Mouse (Mus musculus) spleen, postnatal 4 days (tissue): ENCODE results near the gene Cfap99.

Experiments used
- DNase-seq, 2 experiments: peaks; one replicate each; pipeline ENCODE4 v3.0.0; 2022; ENCODE audit warnings: low spot score in 2 of 2

The Cfap99 gene

DNA sequence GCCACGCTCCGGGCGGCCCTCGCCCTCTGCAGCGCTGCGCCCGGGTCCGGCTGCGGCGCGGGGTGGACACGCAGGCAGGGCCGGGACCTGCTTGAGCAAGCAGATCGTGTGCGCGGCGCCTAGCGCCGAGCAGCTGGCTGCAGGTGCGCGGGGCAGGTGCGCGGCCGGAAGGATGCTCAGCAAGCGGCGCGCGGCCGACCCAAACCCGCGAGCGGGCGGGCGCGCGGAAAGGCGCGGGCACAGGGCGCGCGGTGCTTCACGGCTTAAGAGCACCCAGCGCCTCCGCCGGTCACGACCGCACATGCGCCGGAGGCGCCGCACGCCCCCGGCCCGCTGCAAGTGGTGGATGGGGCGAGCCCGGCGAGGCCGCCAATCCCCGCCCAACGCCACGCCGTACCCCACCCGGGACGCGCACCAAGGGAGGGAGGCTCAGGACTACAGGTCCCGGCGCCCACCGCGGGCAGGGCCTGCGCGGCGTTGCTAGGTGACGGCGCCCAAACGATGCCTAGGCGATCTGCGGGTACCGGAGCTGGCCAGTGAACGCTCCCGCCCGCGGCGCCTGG, at the start of gene Cfap99, which contains the start of gene Zfyve28:
Gene Cfap99, plus strand, starts transcription at position 447 of the 563 bp plus-strand sequence.
Gene Zfyve28, minus strand, starts transcription at position 296 of the 563 bp plus-strand sequence.
- peak; percentile 21 to 67 for DNase-seq

DNA sequence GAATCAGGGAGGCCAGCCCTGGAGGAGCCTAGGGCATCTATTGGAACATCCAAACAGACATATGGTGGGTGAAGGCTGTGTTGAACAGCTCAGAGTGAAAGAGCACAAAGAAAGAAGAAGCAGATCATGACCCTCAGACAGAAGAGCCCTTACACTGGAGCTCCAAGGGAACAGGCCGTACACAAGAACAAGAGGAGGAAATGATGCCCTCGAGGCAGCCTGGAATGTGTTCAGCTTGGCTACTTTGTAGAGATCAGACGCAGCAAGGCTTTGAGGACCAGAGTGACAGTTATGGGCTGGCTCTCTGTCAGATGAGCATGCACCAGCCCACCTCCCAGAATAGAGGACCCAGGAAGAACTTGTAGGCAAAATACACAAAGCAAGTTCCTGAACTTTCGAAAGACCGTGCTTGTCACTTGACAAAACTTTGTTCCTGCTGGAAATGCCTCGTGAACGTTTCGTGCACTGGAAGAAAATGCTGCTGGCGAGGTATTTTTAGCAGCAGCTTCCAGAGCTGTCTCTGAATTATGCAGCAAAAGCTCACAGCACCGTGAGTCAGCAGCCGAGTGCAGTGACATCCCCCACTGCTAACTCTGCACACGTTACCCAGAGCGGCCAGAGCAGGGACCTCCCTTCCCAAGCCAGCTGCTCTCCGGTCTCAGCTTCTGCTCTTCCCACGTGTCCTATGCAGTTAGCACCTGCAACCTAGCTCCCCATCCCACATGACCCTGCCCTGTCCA, 46.0 kb upstream of the Cfap99 start:
- DNase-seq, result peak in 1 of 2 experiments; percentile 51

DNA sequence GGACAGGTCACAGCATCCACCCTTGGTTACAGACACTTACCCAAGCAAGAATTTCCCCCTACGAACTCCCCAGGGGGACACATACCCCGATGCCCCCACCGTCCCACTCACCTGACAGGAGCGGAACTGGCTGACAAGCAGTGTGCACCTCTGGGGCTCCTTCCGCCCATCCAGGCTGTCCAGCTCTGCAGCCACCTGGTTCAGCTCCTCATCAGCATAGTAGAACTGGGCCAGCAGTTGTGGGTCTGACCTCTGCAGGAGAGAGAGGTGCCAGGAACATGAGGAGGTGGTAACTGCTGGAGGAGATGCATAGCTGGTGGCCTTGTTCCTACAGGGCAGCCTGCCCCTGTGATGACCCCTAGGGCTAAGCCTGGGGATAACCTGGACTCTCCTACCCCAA, 45.3 kb upstream of the Cfap99 start:
- DNase-seq, result peak in 1 of 2 experiments; percentile 51

DNA sequence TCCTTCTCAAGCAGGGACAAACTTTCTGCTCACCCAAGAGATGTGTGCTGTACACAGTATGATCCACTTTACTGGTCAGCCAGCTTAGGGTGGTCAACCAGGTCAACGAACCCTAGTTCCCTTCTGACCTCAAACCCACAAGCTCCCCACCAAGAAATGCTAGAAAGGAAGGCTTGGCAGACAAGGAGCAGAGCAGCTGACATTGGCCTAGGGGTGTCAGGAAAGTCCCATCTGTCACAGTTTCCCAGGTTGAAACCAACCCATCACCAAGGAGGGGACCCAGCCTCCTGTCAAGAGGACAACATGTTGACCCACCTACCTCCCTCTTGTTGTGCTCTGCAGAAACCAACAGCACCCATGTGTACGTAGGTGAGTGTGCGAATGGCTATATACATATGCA, 42.0 kb upstream of the Cfap99 start:
- DNase-seq, result no peak

DNA sequence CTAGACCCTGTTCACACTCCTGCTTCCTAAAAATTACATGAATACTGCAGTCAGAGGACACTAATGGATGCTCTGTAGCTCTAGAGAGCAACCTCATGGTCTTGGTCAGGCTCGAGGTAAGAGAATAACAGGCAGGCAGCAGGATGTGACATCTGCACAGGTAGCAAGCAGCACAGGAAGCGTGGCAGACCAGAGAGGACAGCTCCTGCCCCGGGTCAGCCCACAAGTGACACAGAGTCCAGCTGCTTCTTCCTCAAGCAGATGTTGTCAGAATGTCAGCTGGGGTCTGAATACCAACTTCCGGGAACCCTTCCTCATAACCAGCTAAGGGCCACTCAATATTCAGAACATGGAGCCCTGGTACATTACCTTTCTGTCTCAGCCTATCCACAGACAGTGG, 39.3 kb upstream of the Cfap99 start:
- peak in 1 of 2 experiments; percentile 58 for DNase-seq

DNA sequence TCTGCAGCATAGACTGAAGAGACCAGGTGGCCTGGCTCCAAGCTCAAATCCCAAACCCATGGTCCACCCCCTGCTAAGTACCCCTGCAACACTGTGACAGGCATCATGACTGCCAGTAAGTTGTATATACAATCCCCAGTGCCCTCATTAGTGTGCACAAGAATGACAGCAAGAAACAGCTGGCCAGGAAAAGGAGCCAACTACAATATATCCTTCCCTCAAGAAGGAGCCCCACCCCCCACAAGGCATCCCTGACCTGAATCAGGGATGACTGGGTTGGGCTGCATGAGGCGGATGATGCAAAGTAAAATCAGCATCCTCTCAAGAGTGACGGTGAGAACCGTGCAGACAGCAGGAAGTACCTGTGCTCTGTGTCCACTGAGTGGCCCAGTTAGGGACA, 38.3 kb upstream of the Cfap99 start:
- DNase-seq, result no peak

DNA sequence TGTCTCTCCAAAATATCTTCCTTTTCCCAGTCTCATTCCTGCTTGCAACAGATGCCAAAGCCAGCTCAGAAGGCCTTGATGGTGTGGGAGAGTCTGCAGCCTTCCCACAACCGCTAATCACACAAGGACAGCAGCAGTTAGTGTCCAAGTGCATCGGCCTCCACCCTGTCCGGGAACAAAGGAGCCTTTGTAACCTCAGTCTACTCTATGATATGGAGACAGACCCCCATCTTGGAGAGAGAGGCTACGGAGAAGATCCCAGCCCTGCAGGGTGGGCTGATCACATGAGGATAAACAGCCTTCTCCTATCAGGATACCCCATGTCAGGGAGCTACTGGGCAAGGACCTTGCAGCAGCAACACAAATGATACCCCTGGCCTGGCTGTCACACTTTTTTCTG, 36.6 kb upstream of the Cfap99 start:
- DNase-seq, result no peak

DNA sequence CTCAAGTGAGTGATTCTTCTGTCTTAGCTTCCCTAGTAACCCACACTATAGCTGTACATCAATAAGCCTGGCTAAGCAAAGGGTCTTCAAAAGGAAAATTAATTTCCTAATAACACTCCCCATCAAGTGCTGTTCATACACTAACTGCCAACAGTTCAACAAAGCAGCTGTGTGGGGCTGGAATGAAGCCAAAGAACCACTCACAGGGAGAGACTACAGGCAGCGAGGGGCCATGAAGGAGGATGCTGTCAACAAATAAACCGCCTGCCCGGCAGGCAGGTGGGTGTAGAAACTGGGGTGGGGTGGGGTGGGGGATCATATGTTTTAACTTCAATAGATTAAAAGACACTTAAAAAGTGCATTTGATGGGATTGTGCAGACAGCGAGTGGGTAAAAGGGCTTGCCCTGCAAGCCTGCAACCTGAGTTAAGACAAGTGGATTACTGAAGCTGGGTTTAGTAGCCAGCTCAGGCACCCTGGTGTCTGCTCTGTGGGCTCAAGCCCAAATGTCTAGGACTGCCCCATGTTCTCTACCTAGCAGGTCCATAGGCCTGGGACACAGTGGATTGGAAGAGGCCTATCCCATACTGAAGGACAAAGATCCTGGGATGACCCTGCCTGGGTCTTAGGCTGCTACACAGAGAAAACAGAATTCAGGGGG, 36.0 kb upstream of the Cfap99 start:
- no peak for DNase-seq

DNA sequence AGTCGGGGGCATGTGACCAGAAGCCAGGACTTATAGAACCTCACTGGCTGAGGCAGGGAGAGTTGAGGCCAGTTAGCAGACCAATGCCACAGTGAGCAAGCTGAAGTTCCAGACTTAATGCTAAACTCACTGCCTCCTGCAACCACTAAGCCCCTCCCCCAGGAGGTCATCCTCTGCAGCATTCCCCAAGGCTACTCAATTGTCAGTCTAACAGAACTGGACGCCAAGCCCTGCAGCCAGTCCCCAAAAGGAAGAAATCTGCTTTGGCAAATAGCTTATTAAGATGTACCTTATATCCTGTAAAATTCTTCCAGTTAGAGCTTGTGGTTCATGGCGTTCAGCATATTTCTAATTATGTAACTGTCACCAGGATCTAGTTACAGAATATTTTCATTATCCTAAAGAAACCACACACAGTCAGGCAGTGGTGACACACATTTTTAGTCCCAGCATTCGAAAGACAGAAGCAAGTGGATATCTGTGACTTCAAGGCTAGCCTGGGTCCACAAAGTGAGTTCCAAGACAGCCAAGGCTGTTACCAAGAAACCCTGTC, 35.4 kb upstream of the Cfap99 start:
- peak in 1 of 2 experiments; percentile 51 for DNase-seq

DNA sequence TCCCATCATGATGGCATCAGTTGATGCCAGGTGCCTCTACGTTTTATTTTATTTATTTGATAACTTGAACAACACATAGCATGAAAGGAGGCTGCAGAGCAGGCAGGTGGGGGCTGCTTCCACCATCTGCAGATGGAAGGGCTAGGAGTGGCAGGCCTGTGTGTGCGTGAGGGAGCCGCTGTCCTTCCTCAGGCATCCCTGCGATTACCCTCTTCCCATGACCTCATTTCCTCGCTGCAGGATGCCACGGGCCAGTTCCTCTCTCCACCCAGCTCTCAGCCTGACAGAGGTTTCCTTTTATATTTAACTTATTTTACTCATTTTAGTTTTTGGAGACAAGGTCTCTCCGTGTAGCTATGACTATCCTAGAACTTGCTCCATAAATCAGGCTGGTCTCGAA, 34.1 kb upstream of the Cfap99 start:
- no peak for DNase-seq

DNA sequence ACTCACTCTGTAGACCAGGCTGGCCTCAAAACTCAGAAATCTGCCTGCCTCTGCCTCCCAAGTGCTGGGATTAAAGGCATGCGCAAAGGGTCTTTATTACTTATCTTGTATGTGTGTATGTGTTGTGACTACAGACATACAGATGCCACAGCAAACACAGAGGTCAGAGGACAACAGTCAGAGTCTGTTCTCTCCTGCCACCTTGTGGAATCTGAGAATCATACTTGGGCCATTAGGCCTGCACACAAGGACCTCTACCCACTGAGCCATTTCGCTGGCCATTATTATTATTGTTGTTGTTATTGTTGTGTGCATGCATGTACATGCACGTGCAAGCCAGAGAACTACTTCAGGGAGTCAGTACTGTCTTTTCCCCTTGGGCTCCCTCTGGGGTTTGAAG, 33.2 kb upstream of the Cfap99 start:
- no peak for DNase-seq

DNA sequence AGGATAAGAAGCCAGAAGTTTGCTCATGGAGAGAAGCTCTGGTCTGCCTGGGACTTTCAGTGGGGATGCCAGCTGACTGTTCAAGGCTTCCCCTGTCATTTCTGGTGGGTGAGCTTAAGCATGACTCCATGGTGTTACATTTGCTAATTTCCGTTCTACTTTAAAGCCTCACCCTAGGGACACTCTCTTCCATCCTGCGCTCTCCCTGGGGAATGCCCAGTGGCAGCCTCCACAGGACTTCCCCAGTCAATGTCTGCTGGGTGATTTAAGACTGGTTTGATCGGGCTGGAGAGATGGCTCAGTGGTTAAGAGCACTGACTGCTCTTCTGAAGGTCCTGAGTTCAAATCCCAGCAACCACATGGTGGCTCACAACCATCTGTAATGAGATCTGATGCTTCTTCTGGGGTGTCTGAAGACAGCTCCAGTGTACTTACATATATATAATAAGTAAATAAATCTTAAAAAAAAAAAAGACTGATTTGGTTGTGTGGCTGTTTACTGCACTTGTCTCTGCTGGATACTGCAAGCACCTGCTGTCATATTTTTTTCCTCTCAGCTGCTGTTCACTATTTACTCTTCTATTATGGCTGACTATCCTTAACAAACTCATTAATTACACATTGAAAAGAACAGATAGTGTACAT, 29.1 kb upstream of the Cfap99 start:
- DNase-seq, result no peak

DNA sequence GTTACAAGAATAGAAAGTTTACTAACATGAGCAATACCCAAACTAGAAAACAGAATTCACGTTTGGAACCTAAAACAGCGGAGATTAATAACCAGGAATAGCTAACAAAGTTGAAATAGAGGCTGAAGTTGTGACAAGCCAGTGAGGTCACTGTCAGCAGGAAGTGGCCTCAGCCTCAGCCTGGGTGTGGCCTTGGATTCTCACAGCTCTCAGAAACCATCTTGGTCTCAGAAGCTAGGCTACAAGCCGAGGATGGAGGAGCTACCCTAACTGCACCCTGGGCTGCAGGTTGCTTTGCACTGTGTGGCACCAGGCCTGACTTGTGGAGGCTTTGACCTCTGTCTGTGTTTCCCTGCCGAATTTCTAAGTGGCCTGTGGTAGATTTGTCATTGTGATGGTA, 22.3 kb upstream of the Cfap99 start:
- no peak for DNase-seq

DNA sequence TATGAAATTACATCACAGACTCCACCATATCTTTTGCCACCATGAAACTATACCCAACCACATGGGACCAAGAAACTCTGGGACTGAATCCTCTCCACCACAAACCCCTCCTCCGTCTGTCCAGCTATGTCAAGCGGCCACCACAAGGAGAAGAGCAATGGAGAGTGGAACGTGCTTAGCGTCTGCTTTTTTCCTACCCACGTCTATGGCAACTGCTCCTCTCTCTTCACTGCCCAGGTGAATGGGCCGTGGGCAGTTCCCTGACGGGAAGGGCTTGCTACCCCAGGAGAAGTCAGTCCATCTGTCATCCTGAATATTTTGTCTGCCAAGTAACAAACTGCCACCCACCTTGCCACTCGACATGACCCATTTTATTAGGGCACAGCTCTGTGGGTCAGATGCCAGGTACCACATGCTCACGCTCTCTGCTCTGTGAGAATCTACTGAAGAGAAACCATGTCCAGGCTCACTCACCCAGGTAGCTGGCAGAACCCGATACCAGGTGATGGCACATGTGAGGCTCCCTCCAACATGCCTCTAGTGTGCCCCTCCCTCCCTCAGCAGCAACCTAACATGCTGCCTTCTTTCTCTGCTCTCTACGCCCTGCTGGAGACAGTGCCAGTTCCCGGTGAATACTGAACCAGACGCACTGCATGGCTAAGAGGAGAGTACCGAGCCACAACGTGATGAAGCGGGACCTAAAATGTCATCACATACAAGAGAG, 19.0 kb upstream of the Cfap99 start:
- no peak for DNase-seq

DNA sequence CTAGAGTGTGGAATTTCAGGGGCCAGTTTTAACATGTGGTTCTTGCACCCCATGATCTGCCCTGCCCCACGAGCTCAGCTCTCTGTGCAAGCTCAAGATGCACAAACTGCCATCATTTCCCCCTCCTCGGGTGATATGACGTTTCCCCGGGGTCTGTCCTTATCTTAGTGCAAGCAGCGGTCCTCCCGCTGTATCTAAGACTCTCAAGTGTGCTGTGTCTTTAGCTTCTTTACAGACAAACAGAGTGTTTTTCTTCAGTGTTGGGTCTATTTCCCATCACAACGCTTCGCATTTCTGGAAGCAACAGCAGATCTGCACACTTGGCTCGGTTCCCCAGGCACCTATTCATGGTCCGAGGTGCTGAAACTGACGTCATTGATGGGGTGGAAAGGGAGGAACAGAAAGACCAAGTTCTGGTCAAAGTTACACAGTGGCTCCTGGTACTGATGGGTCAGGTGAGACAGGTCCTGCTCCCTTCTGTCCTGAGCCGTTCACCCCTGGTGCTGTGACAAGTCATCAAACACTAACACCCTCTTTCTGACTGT, 18.4 kb upstream of the Cfap99 start:
- no peak for DNase-seq

DNA sequence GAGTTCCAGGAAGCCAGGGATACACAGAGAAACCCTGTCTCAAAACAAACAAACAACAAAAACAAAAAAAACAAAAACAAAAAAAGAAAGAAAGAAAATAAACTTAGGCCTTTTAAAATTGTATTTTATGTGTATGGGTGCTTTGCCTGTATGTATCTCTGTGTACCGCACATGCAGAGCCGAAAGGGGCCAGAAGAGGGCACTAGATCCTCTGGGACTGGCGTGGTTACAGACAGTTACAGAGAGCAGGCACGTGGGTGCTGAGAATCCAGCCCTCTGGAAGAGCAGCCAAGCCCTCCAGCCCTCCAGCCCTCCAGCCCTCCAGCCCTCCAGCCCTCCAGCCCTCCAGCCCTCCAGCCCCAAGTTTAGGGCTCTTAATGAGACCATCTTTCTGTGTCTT, 16.7 kb upstream of the Cfap99 start:
- DNase-seq, result peak in 1 of 2 experiments; percentile 71

DNA sequence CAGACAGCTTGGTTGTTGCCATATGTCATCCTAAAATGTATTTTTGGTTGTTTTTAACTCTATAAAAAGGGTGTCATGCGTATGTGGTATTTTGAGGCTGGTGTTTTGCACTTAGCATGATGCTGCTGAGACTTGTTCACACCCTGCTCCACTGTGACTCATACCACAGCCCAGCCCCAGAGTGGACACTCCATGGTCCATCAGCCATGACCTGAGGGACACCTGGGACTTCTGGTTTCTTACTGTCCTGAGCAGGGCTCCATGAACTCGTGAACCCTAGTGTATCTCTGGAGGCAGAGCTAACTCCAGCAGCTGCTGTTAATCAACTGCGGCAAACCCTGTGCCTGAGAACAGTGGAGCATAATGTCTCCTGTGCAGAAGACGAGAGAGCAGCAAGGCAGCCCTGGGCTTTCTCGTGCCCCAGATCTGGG, 15.1 kb upstream of the Cfap99 start:
- DNase-seq, result no peak

DNA sequence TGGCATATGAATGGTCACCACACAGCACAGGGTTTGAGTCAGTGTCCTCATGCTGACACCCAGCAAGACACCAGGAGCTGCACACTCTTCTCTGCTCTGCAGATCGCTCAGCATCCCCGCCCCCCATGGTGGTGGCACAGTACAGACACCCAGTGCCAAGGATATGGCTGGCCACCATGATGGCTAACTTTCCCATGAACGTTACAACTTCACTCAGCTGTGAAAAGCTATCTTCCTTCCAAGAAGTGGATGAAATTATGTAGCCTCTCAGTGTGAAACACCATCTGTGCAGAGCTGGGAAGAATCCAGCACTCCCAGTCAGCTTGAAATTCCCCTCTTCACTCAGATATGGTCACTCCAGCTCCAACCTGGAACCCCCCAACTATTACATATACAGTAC, 14.1 kb upstream of the Cfap99 start:
- DNase-seq, result no peak

DNA sequence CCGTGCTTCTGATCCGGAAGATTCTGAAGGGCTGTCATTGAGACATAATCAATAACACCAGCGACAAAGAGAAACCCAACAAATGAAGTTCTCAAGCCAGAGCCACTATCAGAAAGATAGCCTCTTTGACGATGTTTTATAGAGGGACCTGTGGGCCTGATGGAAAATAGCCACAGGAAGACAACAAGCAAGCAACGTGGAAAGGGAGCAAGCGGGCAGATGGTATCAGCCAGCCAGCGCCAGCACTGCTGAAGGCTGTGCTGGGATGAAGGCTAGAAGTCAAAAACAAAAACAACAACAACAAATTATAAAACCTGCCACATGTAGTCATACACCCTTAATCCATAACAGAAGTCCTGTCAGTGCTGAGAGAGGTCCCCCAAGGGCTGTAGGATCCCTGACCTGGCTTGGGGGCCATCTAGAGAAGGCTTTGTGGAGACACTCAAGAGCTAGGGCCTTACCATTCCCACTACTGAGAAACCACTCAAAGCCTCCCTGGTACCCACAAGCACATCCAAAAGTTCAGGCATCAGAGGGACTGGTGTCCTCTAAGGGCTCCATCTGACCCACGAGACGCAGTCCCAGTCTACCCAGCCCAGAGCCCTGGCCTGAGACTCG, 13.6 kb upstream of the Cfap99 start:
- no peak for DNase-seq

DNA sequence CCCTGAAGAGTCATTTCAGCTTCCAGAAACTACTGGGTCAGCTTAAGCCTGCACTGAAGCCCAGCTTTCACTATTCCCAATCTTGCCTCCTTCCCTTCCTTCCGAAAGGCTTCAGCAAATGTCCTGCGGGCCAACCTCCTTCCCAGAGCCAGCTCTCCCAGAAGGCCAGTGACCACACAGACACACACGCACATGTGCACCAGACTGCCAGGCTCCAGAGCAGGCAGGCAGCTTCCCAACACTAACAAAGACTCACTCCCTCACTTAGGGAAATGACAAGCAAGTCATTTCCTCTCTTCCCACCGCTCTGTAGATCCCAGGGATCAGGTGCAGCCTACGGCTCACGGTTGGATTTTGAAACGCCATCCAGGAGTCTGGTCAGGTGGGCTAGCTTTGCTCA, 12.2 kb upstream of the Cfap99 start:
- no peak for DNase-seq

DNA sequence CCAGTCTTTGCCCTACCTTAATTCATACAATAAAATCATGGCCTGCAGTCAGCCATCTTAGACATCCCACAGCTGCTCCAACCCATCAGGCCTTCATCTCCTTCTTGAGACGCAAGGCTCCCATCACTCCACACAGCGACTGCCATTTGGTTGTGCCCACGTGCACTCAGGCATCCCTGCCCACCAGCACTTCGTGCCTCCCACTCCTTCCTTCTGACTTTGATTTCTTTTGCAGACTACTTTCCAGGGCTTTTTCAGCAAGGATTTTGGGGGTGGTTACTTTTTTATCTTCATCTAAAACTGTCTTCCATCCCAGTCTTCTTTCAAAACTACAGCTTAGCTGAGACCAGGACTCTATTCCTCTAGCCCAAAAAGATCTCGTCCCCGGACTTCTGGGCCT, 11.7 kb upstream of the Cfap99 start:
- no peak for DNase-seq
